Mouse (Mus musculus): ENCODE measurements around the gene Sh2b1. TPM values are rescaled to one million over a fixed set of nuclear protein-coding genes. Genes with fewer than 3 reads are reported as not detected.

The Sh2b1 gene
- total RNA-seq, 4 experiments from 2014 or later: 38.6 to 46.6 (median 44.3) TPM

GRCm38 (mm10) chr7:126474486-126474955 is 703 bp downstream of the Sh2b1 start:
- no peak for DNase-seq (ENCODE audit: low spot score)

GRCm38 (mm10) chr7:126473470-126474086 is 1.6 kb downstream of the Sh2b1 start:
- no peak for DNase-seq (ENCODE audit: low spot score)

DNA sequence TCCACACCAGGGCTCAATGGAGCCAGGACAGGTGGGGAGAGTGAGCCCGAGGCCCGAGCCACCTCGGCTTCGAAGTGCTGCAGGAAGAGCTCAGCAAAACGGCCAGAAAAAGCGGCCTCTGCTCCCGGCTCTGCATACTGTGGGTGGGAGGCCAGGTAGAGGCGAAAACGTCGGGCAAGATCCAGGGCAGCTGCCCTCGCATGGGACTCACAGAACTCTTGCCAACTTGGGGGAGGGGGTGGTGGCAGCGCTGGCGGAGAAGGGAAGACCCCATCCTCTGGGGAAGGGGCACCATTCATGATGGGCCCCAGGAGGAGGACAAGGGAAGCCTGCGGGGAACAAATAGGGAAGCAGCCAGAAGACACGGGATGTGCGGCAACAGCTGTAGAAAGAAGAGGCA is 2.5 kb downstream of the Sh2b1 start:
- DNase-seq (ENCODE audit: low spot score): no peak

DNA sequence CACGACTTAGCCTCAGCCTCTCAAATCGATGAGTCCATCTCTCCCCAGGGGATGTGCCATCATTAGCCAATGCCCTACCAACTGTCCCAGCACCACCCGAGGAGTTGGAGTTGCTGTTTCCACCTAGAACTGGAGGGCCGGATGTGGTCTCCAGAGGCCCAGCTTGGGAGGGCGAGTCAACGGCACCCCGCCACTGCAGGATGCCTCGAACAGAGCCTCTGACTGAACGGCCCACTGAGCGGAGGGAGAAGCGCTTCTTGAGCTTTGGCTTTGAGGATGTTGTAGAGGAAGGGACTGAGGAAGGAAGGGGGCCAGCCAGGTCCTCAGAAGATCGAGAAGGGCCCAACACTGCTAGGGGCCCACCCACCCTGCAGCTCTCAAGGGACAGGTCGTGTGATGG is 2.9 kb downstream of the Sh2b1 start:
- DNase-seq (ENCODE audit: low spot score): no peak

- no peak for DNase-seq (ENCODE audit: low spot score)
These were observed 3.4 kb downstream of the Sh2b1 start for GRCm38 (mm10) chr7:126471853-126472252.

GRCm38 (mm10) chr7:126471361-126471760 is 3.9 kb downstream of the Sh2b1 start:
- DNase-seq (ENCODE audit: low spot score): no peak

DNA sequence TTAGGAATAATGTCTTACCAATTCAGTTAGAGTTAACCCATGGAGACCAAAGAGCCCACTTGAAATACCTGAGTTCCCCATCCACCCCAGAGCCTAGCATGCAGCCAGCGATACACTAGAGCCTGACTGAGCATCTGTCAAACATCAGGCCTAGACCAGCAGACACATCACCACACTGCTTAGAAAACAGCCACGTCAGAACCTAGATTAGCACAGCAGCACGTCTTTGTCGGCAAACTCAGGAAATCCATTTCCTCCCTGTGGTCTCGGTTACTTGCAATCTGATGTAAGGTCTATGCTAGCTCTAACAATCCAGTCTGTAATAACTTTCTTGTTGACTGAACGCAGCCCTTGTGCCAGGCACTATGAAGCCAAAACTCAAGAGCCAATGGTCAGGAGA is 5.1 kb downstream of the Sh2b1 start:
- DNase-seq (ENCODE audit: low spot score): no peak

DNA sequence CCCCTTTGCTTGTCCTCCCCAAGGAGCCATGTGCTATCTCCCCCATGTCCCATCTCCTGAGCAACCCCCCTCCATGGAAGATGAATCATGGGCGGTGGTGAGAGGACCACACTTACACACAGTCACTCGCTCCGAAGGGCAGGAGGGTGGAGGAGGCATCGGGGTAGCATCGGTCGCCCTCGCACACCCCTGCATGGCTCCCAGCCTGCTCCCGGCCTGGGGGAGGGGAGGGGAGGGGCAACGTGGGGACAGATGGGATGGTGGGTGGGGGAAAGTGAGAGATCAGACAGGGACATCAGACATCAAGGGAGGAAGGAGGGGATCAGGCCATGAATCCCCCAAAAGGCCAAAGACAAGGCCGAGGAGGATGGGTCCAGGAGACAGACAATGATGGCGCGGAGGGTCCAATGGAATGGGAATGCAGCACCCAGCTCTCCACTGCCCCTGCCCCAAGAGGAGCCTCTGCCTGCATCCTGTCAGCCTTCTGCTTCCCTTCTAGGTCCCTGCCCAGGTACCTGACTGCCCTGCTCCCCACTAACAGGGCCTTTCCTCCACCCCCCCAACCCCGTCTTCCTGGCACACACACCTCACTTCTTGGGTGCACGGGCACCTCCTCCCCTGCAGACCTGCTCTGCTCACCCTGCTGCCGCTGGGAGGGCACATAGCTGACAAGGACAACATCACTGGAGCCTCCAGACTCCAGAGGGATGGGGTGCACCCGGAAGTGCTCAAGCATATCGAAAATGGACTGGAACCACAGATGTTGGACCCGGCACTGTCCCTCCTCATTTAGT is 7.2 kb downstream of the Sh2b1 start:
- DNase-seq (ENCODE audit: low spot score): no peak

- DNase-seq (ENCODE audit: low spot score): no peak
These were observed 8.0 kb downstream of the Sh2b1 start for GRCm38 (mm10) chr7:126467271-126467670.

- no peak for DNase-seq (ENCODE audit: low spot score)
These were observed 8.5 kb downstream of the Sh2b1 start for GRCm38 (mm10) chr7:126466707-126467106.

GRCm38 (mm10) chr7:126466116-126466515 is 9.1 kb downstream of the Sh2b1 start:
- DNase-seq (ENCODE audit: low spot score): no peak

- peak; percentile 48 for DNase-seq (ENCODE audit: low spot score)
These were observed 9.8 kb downstream of the Sh2b1 start for GRCm38 (mm10) chr7:126465246-126466030.

GRCm38 (mm10) chr7:126464836-126465235 is 10.4 kb downstream of the Sh2b1 start:
- DNase-seq (ENCODE audit: low spot score): no peak

- DNase-seq (ENCODE audit: low spot score): no peak
These were observed 11.1 kb downstream of the Sh2b1 start for GRCm38 (mm10) chr7:126464121-126464520.

GRCm38 (mm10) chr7:126463547-126463946 is 11.7 kb downstream of the Sh2b1 start:
- DNase-seq (ENCODE audit: low spot score): no peak

DNA sequence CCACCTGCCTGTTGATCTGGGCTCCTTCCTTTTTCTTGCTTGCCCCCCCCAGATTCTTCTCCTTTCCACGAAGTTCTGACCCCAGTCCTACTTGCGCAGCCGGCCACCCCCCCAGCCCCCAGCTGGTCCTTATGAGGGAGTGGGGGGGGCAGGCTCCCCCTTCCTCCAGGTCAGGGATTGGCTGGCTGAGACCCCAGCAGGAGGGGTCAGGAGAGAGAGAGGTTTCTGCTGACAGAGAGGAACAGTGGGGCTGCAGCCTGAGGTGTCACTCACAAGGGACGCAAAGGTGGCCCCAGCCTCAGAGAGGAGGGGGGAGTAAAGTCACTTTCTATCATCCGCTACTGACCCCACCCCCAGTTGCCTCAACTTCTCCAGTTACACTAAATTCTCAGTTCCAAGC is 12.2 kb downstream of the Sh2b1 start, which contains the start of gene Atp2a1:
Gene Atp2a1, minus strand, starts transcription at position 105 of the 400 bp plus-strand sequence.
- no peak for DNase-seq (ENCODE audit: low spot score)

DNA sequence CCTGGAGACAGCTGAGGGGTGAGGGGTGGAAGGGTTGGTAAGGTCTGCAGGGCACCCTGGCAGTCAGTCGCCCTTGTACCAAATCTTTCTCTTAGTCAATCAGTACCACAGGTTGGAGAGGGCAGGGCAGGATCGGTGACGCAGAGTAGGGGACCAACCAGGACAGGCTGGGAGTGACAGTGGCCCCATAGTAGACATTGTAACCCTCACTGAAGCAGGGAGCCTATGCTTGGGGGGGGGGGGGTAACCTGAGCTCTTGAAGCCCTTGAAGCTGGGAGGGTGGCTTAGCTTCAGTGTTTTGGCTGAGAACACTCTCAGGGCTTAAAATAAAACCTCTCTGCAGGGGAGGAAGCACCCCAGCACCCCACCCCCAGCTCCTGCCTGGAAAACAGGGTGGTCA is 13.6 kb downstream of the Sh2b1 start:
- DNase-seq (ENCODE audit: low spot score): no peak

DNA sequence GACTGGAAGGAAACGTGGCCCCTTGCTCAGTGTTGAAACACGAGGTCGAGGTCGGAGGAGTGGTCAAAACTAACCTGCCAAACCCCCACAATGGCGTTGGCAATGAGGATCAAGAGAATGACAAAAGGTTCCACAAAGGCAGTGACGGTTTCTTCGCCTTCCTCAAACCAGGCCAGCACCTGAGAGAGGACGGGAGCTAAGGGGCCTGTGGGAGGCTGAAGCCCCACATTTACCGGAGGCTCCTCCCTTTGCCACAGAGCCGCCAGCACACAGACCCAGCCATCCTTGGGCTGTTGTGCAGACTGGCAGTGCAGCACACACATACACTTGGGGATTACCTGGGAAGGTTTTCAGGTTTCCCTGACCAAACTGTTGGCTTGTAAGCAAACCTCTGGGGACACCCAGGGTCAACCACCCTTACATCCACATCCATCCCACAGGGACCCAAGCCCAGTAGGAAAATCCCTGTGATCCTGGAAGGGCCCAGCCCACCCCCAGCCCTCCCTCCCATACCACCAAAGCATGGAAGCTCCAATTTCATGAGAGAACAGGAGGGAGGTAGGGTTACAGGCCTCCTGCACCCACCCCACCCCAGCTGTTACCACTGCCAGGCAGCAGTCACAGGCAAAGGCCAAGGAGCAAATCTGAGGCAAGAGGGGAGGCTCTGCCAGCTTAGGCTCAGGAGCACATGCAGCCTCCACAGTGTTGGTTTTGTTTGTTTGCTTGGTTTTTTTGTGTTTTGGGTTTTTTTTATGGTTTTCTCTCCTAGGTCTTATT is 14.4 kb downstream of the Sh2b1 start:
- DNase-seq (ENCODE audit: low spot score): no peak

DNA sequence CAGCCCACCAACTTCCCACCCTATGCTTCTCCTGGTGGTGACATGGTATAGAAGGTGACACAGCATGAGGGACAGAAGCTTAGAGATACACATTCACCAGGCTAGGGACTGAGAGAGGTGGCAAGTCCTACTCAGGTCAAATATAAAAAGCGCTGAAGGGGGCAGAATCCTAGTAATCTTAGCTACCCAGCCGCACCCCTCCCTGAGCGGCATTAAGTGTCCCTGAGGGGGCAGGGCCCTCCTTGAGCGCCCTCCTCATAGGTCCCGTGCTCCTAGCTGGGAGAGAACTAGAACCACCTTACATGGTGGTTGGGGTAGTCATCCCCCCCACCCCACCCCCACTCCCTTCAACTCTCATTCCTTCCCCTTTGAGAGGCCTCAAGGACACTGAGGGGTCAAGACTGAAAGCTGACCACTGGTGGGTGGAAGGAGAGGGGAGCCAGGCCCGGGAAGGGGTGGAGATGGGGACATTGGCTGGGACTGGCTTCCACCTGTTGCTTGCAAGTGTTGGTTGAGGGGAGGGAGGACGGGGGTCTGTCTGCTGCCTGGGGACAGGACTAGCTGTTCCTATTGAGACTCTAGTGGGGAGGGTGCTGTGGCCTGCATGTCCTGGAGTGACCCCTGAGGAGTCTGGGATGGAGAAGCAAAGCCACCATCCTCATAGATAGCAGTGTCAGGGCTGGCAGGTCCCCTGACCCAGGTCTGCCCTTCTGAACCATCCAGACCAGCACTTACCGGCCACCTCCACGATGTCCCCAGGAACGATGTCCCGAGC is 16.2 kb downstream of the Sh2b1 start:
- no peak for DNase-seq (ENCODE audit: low spot score)

GRCm38 (mm10) chr7:126458225-126458624 is 17.0 kb downstream of the Sh2b1 start:
- no peak for DNase-seq (ENCODE audit: low spot score)
